Mouse (Mus musculus) heart, embryonic 14.5 days (tissue): ENCODE measurements at regions not wholly inside any gene's neighbourhood (a gene's known extent, or its start where the extent isn't known, plus 50 kb on each side); places are given as distances from the start of the nearest gene placed in this dataset.

Experiments used
- ATAC-seq: fragments of 200-750 bp; cut with Nextera tagmentation; 2 replicates; pipeline ENCODE4 v1.8.0; 2017; ENCODE audit warnings: low read depth, moderate TSS enrichment; ENCODE audit not compliant: insufficient number of reproducible peaks, insufficient read depth, low FRiP score
- H3K27ac ChIP-seq, 2 experiments: fragments of 200-500 bp in 1 of 2; fragments of 300-500 bp in 1 of 2; sonication (generic) in 1 of 2; replicated peaks in 1 of 2; 2 replicates each; pipeline ENCODE4 v1.5.1; 2012 to 2014; ENCODE audit warnings: low read depth in 2 of 2, low read length in 2 of 2, control low read depth in 1 of 2, mild to moderate bottlenecking in 1 of 2, mixed read lengths in 1 of 2; ENCODE audit not compliant: control insufficient read depth in 1 of 2, insufficient read depth in 1 of 2
- H3K27me3 ChIP-seq: fragments of 300-500 bp; sonication (generic); 2 replicates; pipeline ENCODE4 v1.6.1; 2014; ENCODE audit warnings: mild to moderate bottlenecking, low read length, control low read depth; ENCODE audit not compliant: control insufficient read depth, insufficient read depth
- H3K36me3 ChIP-seq: fragments of 300-500 bp; sonication (generic); 2 replicates; pipeline ENCODE4 v1.6.1; 2014; ENCODE audit warnings: mild to moderate bottlenecking, control low read depth, low read length, mixed read lengths; ENCODE audit not compliant: control insufficient read depth, insufficient read depth
- H3K4me1 ChIP-seq, 2 experiments: fragments of 200-500 bp in 1 of 2; fragments of 300-500 bp in 1 of 2; sonication (generic) in 1 of 2; 2 replicates each; pipeline ENCODE4 v1.6.1; 2012 to 2014; ENCODE audit warnings: low read length in 2 of 2, control low read depth in 1 of 2, mixed read lengths in 1 of 2; ENCODE audit not compliant: control insufficient read depth in 2 of 2, insufficient read depth in 2 of 2
- H3K4me2 ChIP-seq: fragments of 300-500 bp; sonication (generic); 2 replicates; pipeline ENCODE4 v1.6.1; 2014; ENCODE audit warnings: mild to moderate bottlenecking, low read length
- H3K4me3 ChIP-seq, 2 experiments: fragments of 200-500 bp in 1 of 2; fragments of 300-500 bp in 1 of 2; sonication (generic) in 1 of 2; 2 replicates each; pipeline ENCODE4 v1.5.1; 2012 to 2014; ENCODE audit warnings: low read length in 2 of 2, mild to moderate bottlenecking in 2 of 2, control low read depth in 1 of 2, low read depth in 1 of 2, moderate library complexity in 1 of 2; ENCODE audit not compliant: control insufficient read depth in 1 of 2, insufficient read depth in 1 of 2
- H3K9ac ChIP-seq: fragments of 300-500 bp; sonication (generic); 2 replicates; pipeline ENCODE4 v1.6.1; 2014; ENCODE audit warnings: mild to moderate bottlenecking, low read length
- H3K9me3 ChIP-seq: fragments of 300-500 bp; sonication (generic); 2 replicates; pipeline ENCODE4 v1.6.1; 2016; ENCODE audit warnings: low read length, control low read depth; ENCODE audit not compliant: control insufficient read depth
- WGBS: fragments of 180-500 bp; shearing (Covaris S2); extraction: QIAGEN DNeasy Blood & Tissue Kit; methylation state at CpG from one replicate; pipeline ENCODE4 v1.1.7; 2014; 5-methylcytosine and 5-hydroxymethylcytosine counted together

DNA sequence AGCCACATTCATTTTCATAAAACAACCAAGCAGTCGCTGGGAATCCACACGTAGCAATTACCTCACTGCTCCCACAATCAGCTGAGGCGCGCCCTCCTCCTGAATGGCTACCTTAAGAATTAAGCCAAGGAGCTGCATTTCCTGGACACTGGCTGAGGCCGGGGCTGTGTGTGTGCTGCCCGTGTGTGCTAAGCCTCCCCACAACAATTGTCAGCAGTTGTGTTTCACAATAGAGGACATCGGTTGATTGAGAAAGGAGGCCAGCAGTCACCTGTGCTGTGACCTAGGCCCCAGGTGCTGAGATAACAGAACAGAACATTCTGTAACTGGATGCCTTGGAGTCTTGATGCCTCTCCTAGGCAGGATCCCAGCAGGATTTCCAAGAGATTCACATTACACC is 73.3 kb upstream of the Lpar1 start:
- Histone ChIP-seq H3K27ac (no peak overlapping the region), H3K9me3 (0 out of 2 replicates have a peak, but pooled peaks cover 5% of the 10 kb centered on the region), H3K27me3 (no peaks in the 10 kb centered on the region), H3K4me1 (no peaks in the 10 kb centered on the region), H3K9ac (no peak overlapping the region), H3K4me2 (no peak overlapping the region), H3K4me3 (no peak overlapping the region), H3K36me3 (no peaks in the 10 kb centered on the region)
- WGBS: 52% methylated on average over 7 of the region's 7 CpGs
- ATAC-seq: no peak

- H3K27ac ChIP-seq: no peak overlapping the region
- H3K4me2 ChIP-seq: no peak overlapping the region
- no peaks in the 10 kb centered on the region for H3K27me3 ChIP-seq
- 67% methylated on average over 3 of the region's 3 CpGs for WGBS
- ATAC-seq: no peak
- H3K36me3 ChIP-seq: no peaks in the 10 kb centered on the region
- H3K4me1 ChIP-seq: no peaks in the 10 kb centered on the region
- H3K4me3 ChIP-seq: no peak overlapping the region
- H3K9me3 ChIP-seq: no peaks in the 10 kb centered on the region
- H3K9ac ChIP-seq: no peak overlapping the region
Measured at GRCm38 (mm10) chr4:58624059-58624458, 70.4 kb upstream of the Lpar1 start.

DNA sequence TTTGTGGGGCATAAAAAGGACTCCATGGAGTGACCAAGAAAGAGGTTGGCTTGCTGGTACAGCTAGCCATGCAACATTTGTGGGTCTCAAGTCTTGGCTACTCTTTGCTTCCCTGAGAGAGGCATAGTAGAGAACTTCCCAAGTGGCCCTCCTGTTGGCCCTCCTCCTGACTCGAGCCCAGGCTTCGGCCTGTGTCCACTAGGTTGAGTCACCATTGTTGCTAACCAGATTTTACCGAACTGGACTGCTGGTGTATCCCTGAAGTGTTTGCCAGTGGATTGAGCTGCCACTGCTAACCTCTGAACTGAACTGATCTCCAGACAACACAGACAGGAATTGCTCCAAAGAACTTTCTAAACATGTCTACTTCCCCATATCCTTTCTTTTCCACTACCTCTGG is 66.9 kb upstream of the Lpar1 start:
- no peak for ATAC-seq
- Histone ChIP-seq H3K9ac (no peak overlapping the region), H3K27ac (no peak overlapping the region), H3K4me2 (no peak overlapping the region), H3K9me3 (no peaks in the 10 kb centered on the region), H3K36me3 (no peaks in the 10 kb centered on the region), H3K4me3 (no peak overlapping the region), H3K4me1 (no peaks in the 10 kb centered on the region), H3K27me3 (no peaks in the 10 kb centered on the region)
- 81% methylated on average over 3 of the region's 3 CpGs for WGBS

DNA sequence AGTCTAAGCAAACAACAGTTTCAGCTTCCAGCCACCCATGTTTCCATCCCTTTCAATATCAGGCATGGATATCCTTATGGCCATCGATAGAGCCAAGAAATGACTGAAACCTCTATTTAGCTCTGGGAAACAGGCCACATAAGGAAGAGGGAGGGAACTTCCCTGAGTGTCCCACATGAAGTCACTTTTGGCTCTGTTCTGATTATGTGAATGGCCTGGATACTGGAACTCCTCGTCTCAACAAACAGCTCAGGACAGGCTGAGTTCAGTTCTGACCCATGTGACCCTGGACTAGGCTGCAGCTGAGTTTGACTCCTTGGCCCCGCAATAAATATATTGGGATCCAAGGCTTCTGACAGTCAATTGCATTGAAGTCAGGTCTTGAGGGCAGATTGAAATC is 63.6 kb upstream of the Lpar1 start:
- 71% methylated on average over 3 of the region's 3 CpGs for WGBS

DNA sequence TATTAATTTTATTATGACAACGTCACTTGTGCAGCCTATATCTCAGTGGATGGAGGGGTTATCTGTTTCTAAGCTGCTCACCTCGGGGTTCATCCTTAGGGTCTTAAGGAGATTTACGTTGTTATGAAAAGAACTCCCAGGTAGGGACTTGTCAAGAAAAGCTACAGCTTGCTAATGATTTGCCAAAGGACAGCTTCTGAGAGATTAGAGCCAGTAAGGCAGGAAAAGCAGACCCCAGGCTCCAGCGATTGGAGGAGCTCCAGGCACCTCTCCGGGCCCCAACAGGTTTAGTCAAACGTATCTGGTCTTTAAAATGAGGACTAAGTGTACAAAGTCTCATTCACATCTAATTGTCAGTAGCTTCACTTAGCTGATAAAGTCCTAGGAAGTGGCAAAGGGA is 59.8 kb upstream of the Lpar1 start:
- ATAC-seq: no peak
- no peak overlapping the region for H3K4me3 ChIP-seq
- H3K9me3 ChIP-seq: peaks cover under 1% of the 10 kb centered on the region; the same call in 1 of the 2 replicates
- H3K27ac ChIP-seq: no peak overlapping the region
- H3K36me3 ChIP-seq: no peaks in the 10 kb centered on the region
- no peak overlapping the region for H3K9ac ChIP-seq
- no peak overlapping the region for H3K4me2 ChIP-seq
- WGBS: 41% methylated on average over 6 of the region's 6 CpGs
- H3K4me1 ChIP-seq: no peaks in the 10 kb centered on the region
- no peaks in the 10 kb centered on the region for H3K27me3 ChIP-seq

More for the DNA sequence above, 63.6 kb upstream of the Lpar1 start:
- no peak for ATAC-seq
- Histone ChIP-seq H3K4me1 (no peaks in the 10 kb centered on the region), H3K4me2 (no peak overlapping the region), H3K27me3 (no peaks in the 10 kb centered on the region), H3K9me3 (no peaks in the 10 kb centered on the region), H3K36me3 (no peaks in the 10 kb centered on the region), H3K4me3 (no peak overlapping the region), H3K27ac (no peak overlapping the region), H3K9ac (no peak overlapping the region)

- Histone ChIP-seq H3K4me2 (no peak overlapping the region), H3K4me3 (no peak overlapping the region), H3K36me3 (no peaks in the 10 kb centered on the region), H3K27ac (no peak overlapping the region), H3K4me1 (no peaks in the 10 kb centered on the region), H3K27me3 (no peaks in the 10 kb centered on the region), H3K9me3 (peaks cover 4% of the 10 kb centered on the region; the same call in 1 of the 2 replicates), H3K9ac (no peak overlapping the region)
- no peak for ATAC-seq
- WGBS: 71% methylated on average over 3 of the region's 3 CpGs
Measured at GRCm38 (mm10) chr4:58613022-58613421, 59.3 kb upstream of the Lpar1 start.

DNA sequence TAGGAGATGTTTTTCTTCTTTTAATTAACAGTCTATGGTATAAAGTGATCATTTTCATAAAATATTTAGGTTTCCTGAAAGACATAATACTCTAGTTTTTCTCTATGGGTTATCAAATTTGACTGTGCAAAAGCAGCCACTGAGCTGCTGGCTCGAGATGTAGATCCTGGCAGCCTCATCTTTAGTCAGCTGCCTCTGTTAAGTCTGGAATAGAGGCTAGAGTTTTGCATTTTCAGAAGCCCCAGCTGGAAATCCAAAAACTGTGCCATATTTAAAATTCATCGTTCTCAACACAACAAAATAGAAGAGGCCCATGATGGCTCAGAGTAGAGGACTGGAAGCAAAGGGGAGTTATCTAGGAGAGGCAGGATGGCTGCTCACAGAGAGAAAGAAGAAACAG is 53.8 kb upstream of the Lpar1 start:
- H3K4me2 ChIP-seq: no peak overlapping the region
- H3K4me3 ChIP-seq: no peak overlapping the region
- WGBS: 88% methylated on average over 2 of the region's 2 CpGs
- no peaks in the 10 kb centered on the region; a peak in 1 of 4 replicates for H3K4me1 ChIP-seq
- peaks cover 4% of the 10 kb centered on the region; the same call in 1 of the 2 replicates for H3K9me3 ChIP-seq
- no peak for ATAC-seq
- no peak overlapping the region for H3K27ac ChIP-seq
- H3K9ac ChIP-seq: no peak overlapping the region
- no peaks in the 10 kb centered on the region for H3K27me3 ChIP-seq
- H3K36me3 ChIP-seq: no peaks in the 10 kb centered on the region

- Histone ChIP-seq H3K4me1 (no peaks in the 10 kb centered on the region; a peak in 1 of 4 replicates), H3K36me3 (no peaks in the 10 kb centered on the region), H3K9ac (no peak overlapping the region), H3K4me2 (no peak overlapping the region), H3K4me3 (no peak overlapping the region), H3K9me3 (peaks cover 4% of the 10 kb centered on the region; the same call in 1 of the 2 replicates), H3K27me3 (no peaks in the 10 kb centered on the region), H3K27ac (no peak overlapping the region)
- no peak for ATAC-seq
- WGBS: 22% methylated on average over 3 of the region's 3 CpGs
Measured at GRCm38 (mm10) chr4:58605941-58606340, 52.2 kb upstream of the Lpar1 start.
